Mouse (Mus musculus) embryonic fibroblast, embryonic 13.5 days (primary cell): ENCODE results near the gene 9530053A07Rik. TPM values are rescaled to one million over a fixed set of nuclear protein-coding genes. Genes with fewer than 3 reads are reported as not detected.
"Not testable (repeated sequence)": the region's sequence is repeated elsewhere in the genome, so short reads cannot be mapped to it uniquely, and the experiment has no call there.

Source experiments
- H3K27ac ChIP-seq: 2 replicates; pipeline ENCODE4 v1.5.1; 2012; ENCODE audit warnings: low read length, control low read depth, inconsistent platforms; ENCODE audit not compliant: insufficient read depth
- H3K4me1 ChIP-seq: 2 replicates; pipeline ENCODE4 v1.6.1; 2011; ENCODE audit warnings: low read length; ENCODE audit not compliant: control insufficient read depth, insufficient read depth
- H3K4me3 ChIP-seq: 2 replicates; pipeline ENCODE4 v1.5.1; 2011; ENCODE audit warnings: mild to moderate bottlenecking, control low read depth, low read length; ENCODE audit not compliant: insufficient read depth
- CTCF ChIP-seq: IDR thresholded peaks from 2 replicates; pipeline ENCODE4 v1.5.1; 2011; ENCODE audit warnings: mild to moderate bottlenecking, control low read depth, low read length, moderate library complexity, borderline replicate concordance; ENCODE audit not compliant: insufficient read depth
- POLR2A ChIP-seq: IDR thresholded peaks from 2 replicates; pipeline ENCODE4 v1.6.1; 2011; ENCODE audit warnings: low read depth, mild to moderate bottlenecking, control low read depth, low read length, moderate library complexity
- polyA plus RNA-seq: library from polyadenylated mRNA; stranded (reverse); fragments of >200 nt; gene quantifications from 2 replicates; pipeline ENCODE4 v1.2.4, GENCODE M21; 2011; ENCODE audit warnings: low read depth; ENCODE audit not compliant: missing spikeins, insufficient read length

9530053A07Rik gene
- polyA plus RNA-seq, result 0.08 TPM in 1 of 2 replicates, not detected in the other

DNA sequence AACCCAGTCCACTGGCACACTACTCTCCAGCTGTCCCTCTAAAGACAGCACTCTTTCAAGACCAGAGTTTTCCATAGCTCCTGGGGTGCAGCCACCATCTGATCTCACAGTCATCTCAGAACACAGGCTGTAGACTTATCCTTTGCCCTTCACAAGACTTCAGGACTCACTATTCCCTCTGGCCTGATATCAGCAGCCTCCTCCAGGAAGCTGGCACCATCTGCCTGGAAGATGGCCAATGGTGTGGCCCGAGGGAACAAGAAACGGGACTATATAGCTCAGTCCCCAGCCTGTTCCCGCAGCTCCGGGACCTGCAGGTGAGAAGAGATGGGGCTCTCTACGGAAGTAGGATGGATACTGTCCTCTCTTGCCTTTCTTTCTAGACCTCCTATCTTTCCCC lies at the start of gene 9530053A07Rik:
Gene 9530053A07Rik (plus strand): TSS at position 301 of the 400 bp plus-strand sequence.
- TF ChIP-seq CTCF (no peak), POLR2A (no peak)
- Histone ChIP-seq H3K4me3 (no peak within 1 kb of the TSS), H3K27ac (no peak within 1 kb of the TSS), H3K4me1 (no peaks in the 10 kb centered on the region)

DNA sequence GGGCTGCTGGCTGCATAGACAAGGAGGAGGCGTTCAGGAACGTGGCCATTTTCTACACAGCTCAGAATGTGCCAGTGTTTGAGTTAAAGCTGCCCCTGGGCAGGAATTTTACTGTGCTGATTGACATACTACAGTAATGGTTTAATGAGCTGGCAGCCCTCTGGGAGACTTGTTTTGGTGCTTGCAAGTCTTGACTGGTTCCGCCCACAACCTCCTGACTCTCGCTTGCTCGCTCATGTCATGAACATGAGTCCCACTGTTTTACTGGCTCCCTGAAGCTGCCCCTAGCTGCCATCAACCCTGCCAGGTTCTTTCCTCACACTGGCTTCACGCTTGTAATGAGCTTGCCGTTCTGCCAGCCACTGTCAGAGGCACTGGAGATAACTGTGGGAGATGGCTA lies 45.1 kb upstream of the 9530053A07Rik start:
- TF ChIP-seq CTCF (no peak), POLR2A (no peak)

DNA sequence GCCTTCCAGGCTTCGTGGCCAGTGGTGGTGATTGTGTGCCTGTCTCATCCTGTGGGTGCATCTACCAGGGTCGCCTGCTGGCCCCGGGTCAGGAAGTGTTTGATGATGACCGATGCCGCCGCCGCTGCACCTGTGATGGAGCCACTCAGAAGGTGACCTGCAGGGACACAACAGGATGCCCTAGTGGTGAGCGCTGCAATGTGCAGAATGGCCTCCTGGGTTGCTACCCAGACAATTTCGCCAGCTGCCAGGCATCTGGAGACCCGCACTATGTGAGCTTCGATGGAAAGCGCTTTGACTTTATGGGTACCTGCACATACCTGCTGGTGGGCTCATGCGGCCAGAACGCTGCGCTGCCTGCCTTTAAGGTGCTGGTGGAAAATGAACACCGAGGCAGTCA lies 43.0 kb upstream of the 9530053A07Rik start:
- H3K4me3 ChIP-seq, result no peak overlapping the region
- no peak overlapping the region for H3K27ac ChIP-seq
- H3K4me1 ChIP-seq, result no peaks in the 10 kb centered on the region
- no peak for TF ChIP-seq POLR2A
- no peak for TF ChIP-seq CTCF

More for the DNA sequence above, 45.1 kb upstream of the 9530053A07Rik start:
- no peak overlapping the region for H3K4me3 ChIP-seq
- H3K27ac ChIP-seq, result no peak overlapping the region
- H3K4me1 ChIP-seq, result no peaks in the 10 kb centered on the region

DNA sequence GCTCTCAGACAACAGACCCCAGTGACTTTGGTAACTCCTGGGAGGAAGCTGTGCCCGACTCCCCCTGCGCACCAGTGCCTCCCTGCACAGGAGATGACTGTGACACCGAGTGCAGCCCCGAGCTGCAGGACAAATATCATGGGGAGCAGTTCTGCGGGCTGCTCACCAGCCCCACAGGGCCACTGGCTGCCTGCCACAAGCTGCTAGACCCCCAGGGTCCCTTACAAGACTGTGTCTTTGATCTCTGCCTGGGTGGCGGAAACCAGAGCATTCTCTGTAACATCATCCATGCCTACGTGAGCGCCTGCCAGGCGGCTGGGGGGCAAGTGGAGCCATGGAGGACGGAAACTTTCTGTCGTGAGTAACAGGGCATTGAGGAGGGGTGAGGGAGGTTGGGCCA lies 35.7 kb upstream of the 9530053A07Rik start:
- Histone ChIP-seq H3K4me1 (no peaks in the 10 kb centered on the region), H3K4me3 (no peak overlapping the region), H3K27ac (no peak overlapping the region)
- no peak for TF ChIP-seq POLR2A
- TF ChIP-seq CTCF, result no peak

DNA sequence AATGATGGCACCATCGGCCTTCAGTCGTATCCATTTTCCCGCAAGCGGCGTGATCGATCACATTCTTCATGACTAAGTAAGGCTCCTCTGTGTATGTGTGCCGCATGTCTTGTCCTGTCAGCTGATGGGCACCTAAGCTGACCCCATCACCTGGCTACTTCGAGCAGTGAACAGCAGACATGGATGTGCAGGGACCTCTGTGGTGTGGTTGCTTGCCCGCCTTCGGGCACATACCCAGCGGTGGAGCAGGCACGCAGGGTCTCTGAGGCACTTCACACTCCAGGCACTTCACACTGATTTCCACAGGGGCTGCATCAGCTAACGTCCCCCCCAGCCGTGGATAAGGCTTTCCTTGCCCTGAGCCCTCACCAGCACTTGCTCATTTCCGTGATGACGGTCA lies 30.2 kb upstream of the 9530053A07Rik start:
- H3K4me3 ChIP-seq, result no peak overlapping the region
- no peak overlapping the region for H3K27ac ChIP-seq
- no peak for TF ChIP-seq POLR2A
- H3K4me1 ChIP-seq, result no peaks in the 10 kb centered on the region

DNA sequence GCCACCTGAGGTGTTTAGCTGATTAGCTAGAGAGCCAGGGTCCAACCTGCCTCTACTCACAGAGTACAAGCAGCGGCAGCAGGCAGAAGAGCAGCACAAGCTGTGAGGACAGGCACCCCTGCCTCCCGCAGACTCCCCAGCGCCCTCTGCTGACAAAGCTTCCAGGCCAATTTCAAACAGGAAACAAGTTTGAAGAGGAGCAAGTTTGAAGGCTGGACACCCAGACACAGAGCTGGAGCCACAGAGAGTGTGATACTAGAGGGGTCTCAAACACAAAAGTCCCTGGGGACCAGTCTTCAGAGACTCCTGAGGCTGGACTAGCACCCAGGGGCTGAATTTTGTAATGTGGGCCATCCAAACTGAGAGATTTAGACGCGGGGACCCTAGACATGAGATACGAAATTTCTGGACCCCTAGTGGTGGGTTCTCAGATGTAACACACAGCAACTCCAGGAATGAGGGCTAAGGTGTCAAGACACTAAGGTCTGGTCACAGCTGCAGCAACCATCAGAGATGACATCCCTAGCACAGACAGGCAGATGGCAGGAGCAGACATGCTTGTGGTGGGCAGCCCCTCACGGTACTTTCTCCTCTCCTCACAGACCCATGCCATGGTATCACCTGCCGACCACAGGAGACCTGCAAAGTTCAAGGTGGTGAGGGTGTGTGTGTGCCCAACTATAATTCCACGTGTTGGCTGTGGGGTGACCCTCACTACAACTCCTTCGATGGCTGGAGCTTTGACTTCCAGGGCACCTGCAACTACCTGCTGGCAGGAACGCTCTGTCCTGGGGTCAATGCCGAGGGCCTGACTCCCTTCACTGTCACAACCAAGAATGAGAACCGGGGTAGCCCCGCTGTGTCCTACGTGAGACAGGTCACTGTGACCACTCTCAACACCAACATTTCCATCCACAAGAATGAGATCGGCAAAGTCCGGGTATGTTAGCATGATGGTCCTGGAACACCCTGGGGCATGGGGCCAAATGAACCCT lies 28.4 kb upstream of the 9530053A07Rik start:
- Histone ChIP-seq H3K27ac (no peak overlapping the region), H3K4me1 (no peaks in the 10 kb centered on the region), H3K4me3 (no peak overlapping the region)
- TF ChIP-seq POLR2A, result no peak
- TF ChIP-seq CTCF, result no peak

DNA sequence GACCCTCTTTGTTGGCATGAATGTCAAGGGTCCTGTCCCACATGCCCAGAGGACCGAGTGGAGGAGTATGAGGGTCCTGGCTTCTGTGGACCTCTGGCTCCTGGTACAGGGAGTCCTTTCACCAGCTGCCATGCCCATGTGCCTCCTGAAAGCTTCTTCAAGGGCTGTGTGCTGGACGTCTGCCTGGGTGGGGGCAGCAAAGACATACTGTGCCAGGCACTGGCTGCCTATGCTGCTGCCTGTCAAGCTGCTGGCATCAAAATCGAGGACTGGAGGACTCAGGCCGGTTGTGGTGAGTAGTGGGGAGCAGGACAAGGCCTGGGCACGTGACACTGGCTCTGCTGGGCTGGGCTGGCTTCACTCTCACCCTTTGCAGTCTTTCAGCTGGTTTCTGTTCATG lies 26.3 kb upstream of the 9530053A07Rik start:
- not testable (repeated sequence) for H3K27ac ChIP-seq

DNA sequence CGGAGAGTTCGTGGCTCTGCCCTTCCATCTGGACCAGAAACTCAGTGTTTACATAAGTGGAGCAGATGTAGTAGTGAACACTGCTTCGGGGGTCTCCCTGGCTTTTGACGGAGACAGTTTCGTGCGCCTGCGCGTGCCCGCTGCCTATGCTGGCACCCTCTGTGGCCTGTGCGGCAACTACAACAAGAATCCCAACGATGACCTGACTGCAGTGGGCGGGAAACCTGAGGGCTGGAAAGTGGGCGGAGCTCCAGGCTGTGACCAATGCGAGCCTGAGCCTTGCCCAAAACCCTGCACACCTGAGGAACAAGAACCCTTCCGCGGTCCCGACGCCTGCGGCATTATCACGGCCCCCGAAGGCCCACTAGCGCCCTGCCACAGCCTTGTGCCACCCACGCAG lies 24.6 kb upstream of the 9530053A07Rik start:
- no peak overlapping the region for H3K4me3 ChIP-seq
- TF ChIP-seq POLR2A, result no peak
- no peak for TF ChIP-seq CTCF
- no peaks in the 10 kb centered on the region for H3K4me1 ChIP-seq
- no peak overlapping the region for H3K27ac ChIP-seq

More for the DNA sequence above, 26.3 kb upstream of the 9530053A07Rik start:
- H3K4me3 ChIP-seq, H3K4me1 ChIP-seq: not testable (repeated sequence)

DNA sequence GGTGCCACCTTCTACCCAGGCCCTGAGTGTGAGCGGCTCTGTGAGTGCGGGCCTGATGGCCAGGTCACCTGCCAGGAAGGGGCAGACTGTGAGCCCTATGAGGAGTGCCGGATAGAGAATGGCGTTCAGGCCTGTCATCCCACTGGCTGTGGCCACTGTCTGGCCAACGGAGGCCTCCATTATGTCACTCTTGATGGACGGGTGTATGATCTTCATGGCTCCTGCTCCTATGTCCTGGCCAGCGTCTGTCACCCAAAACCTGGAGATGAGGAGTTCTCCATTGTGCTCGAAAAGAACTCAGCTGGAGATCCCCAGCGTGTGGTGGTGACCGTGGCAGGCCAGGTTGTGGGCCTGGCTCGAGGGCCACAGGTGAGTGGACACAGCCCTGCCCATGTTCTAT lies 23.0 kb upstream of the 9530053A07Rik start:
- Histone ChIP-seq H3K27ac (no peak overlapping the region), H3K4me1 (no peaks in the 10 kb centered on the region), H3K4me3 (no peak overlapping the region)
- TF ChIP-seq POLR2A (no peak), CTCF (no peak)

DNA sequence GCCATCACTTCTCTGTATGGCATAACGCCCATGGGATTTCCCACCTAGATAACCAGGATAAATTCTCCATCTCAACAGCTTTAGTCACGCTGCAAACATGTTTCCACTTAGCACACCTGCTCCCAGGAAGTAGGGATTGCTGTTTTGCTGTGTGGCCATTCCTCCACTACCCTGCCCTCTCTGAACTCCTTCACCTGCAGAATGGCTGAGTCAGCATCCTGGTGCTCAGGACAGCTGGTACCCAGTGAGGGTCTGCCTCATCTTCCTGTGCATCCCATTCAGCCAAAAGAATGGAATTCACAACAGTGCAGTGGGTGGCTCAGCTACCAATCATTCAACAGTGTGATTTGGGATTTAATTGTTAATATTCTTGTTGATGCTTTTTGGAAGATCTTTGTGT lies 14.6 kb upstream of the 9530053A07Rik start:
- Histone ChIP-seq H3K27ac (no peak overlapping the region), H3K4me3 (no peak overlapping the region), H3K4me1 (no peaks in the 10 kb centered on the region)
- TF ChIP-seq CTCF (no peak), POLR2A (no peak)

DNA sequence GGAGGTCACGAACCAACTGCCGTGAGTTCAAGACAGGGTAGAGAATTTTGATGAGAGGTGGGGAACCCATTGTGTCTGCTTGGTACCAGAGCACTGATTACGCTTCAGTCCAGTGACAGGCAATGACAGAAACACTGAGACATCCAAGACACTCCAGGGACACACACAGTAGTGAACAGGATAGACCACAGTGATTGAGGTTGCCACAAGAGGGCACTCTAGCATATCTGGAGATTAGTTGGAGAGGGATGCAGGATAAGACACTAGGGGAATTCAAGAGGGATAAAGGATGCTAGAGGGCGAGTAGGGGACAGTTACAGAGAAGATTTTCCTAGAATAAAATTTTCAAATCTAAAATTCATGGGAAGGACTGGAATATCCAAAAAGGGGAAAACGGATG lies 8.3 kb downstream of the 9530053A07Rik start:
- TF ChIP-seq CTCF, result no peak
- TF ChIP-seq POLR2A, result no peak
- no peak overlapping the region for H3K4me3 ChIP-seq
- H3K4me1 ChIP-seq, result no peaks in the 10 kb centered on the region
- no peak overlapping the region for H3K27ac ChIP-seq
